Mouse (Mus musculus) intestine, embryonic 16.5 days (tissue): ENCODE results near the gene Lgr6. TPM values are rescaled to one million over a fixed set of nuclear protein-coding genes. Genes with fewer than 3 reads are reported as not detected.

ENCODE experiments used
- ATAC-seq: fragments of 200-750 bp; cut with Nextera tagmentation; 2 replicates; pipeline ENCODE4 v1.8.0; 2017; ENCODE audit warnings: moderate TSS enrichment, moderate library complexity
- H3K27ac ChIP-seq: fragments of 300-500 bp; sonication (generic); 2 replicates; pipeline ENCODE4 v1.5.1; 2014; ENCODE audit warnings: mild to moderate bottlenecking, low read length
- H3K27me3 ChIP-seq: fragments of 300-500 bp; sonication (generic); replicated peaks from 2 replicates; pipeline ENCODE4 v1.6.1; 2014; ENCODE audit warnings: low read length, control low read depth, mixed read lengths; ENCODE audit not compliant: control insufficient read depth, insufficient read depth
- H3K36me3 ChIP-seq: fragments of 300-500 bp; sonication (generic); 2 replicates; pipeline ENCODE4 v1.6.1; 2014; ENCODE audit warnings: low read length, control low read depth; ENCODE audit not compliant: control insufficient read depth, insufficient read depth
- H3K4me1 ChIP-seq: fragments of 300-500 bp; sonication (generic); 2 replicates; pipeline ENCODE4 v1.6.1; 2014; ENCODE audit warnings: low read length, control low read depth, mixed read lengths; ENCODE audit not compliant: control insufficient read depth, insufficient read depth
- H3K4me2 ChIP-seq: fragments of 300-500 bp; sonication (generic); 2 replicates; pipeline ENCODE4 v1.6.1; 2014; ENCODE audit warnings: low read depth, low read length, control low read depth
- H3K4me3 ChIP-seq: fragments of 300-500 bp; sonication (generic); 2 replicates; pipeline ENCODE4 v1.5.1; 2014; ENCODE audit warnings: mild to moderate bottlenecking, low read length
- H3K9ac ChIP-seq: fragments of 300-500 bp; sonication (generic); 2 replicates; pipeline ENCODE4 v1.6.1; 2014; ENCODE audit warnings: low read depth, low read length
- H3K9me3 ChIP-seq: fragments of 300-500 bp; sonication (generic); 2 replicates; pipeline ENCODE4 v1.6.1; 2016; ENCODE audit warnings: low read length, control low read depth; ENCODE audit not compliant: control insufficient read depth
- WGBS: fragments of 180-500 bp; shearing (Covaris S2); extraction: QIAGEN DNeasy Blood & Tissue Kit; methylation state at CpG from one replicate; pipeline ENCODE4 v1.1.7; 2014; 5-methylcytosine and 5-hydroxymethylcytosine counted together
- polyA plus RNA-seq: library from polyadenylated mRNA; unstranded; fragments of >200 nt; fragmentation: Nextera tagmentation; extraction: Ambion mirVana; gene quantifications from 2 replicates; pipeline ENCODE4 v1.2.1, GENCODE M21; 2015

The Lgr6 gene
- polyA plus RNA-seq, 1 experiment from 2014 or later = 0.43 TPM

DNA sequence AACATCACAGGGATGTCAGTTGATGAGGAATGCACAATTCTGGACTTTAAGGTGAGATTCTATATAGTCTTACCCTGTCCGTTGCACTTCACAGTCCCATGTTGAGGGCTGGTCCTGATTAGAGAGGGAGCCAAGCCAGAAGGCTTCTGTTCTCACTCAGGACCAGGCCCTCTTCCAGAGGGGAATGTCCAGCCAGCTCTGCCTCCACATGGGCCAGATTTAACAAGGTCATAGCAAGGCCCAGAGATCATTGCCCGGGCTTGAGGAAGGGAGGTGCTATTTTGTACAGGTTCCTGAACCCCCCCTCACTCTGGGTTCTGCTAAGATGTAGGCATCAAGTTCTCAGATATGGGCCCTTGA, 87.4 kb downstream of the Lgr6 start:
- H3K27ac ChIP-seq = no peak overlapping the region
- H3K9ac ChIP-seq = no peak overlapping the region
- H3K4me3 ChIP-seq = no peak overlapping the region
- H3K36me3 ChIP-seq = no peaks in the 10 kb centered on the region
- H3K4me1 ChIP-seq = peaks cover 15% of the 10 kb centered on the region
- no peak overlapping the region for H3K4me2 ChIP-seq
- H3K27me3 ChIP-seq = no peaks in the 10 kb centered on the region
- WGBS = 86% methylated on average over 2 of the region's 2 CpGs
- no peak for ATAC-seq
- no peaks in the 10 kb centered on the region for H3K9me3 ChIP-seq

GRCm38 (mm10) chr1:135016907-135017655, 88.0 kb downstream of the Lgr6 start:
- no peaks in the 10 kb centered on the region for H3K9me3 ChIP-seq
- no peak overlapping the region for H3K27ac ChIP-seq
- no peak overlapping the region for H3K4me2 ChIP-seq
- peaks cover 15% of the 10 kb centered on the region for H3K4me1 ChIP-seq
- ATAC-seq = no peak
- H3K36me3 ChIP-seq = no peaks in the 10 kb centered on the region
- 73% methylated on average over 10 of the region's 10 CpGs for WGBS
- H3K4me3 ChIP-seq = no peak overlapping the region
- H3K27me3 ChIP-seq = no peaks in the 10 kb centered on the region
- no peak overlapping the region for H3K9ac ChIP-seq

DNA sequence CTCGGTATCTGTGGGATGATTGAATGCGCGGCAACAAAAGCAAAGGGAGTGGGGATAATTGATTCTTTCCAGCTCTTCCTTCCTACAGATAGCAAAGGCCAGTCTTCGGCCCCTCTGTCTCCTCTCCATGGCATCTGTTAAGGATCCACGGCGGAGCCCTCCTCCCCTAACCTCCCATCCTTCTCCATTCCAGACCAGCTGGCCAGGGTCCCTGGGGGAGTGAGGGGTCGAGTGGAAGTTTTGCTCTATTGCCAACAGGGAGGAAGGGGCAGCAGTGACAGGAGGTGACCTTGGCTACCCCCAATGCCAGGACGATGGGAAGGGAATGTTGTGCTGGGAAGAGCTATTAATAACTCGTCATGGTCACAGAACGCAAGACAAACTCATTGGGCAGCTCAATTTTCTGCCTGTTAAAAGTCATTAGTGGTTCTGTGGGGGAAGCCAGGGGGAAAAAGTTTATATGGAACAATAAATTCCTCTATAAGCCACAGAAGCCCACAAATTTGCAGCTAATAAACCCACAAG, 90.1 kb downstream of the Lgr6 start:
- 50% methylated on average over 10 of the region's 10 CpGs for WGBS
- Histone ChIP-seq H3K9me3 (no peaks in the 10 kb centered on the region), H3K27me3 (no peaks in the 10 kb centered on the region), H3K4me1 (no peaks in the 10 kb centered on the region; the same call in 1 of the 2 replicates), H3K36me3 (no peaks in the 10 kb centered on the region), H3K27ac (no peak overlapping the region), H3K9ac (no peak overlapping the region), H3K4me2 (no peak overlapping the region), H3K4me3 (no peak overlapping the region)
- no peak for ATAC-seq

- no peak for ATAC-seq
- H3K4me2 ChIP-seq = no peak overlapping the region
- H3K36me3 ChIP-seq = no peaks in the 10 kb centered on the region
- WGBS = 80% methylated on average over 9 of the region's 9 CpGs
- no peak overlapping the region for H3K27ac ChIP-seq
- no peak overlapping the region for H3K4me3 ChIP-seq
- no peaks in the 10 kb centered on the region for H3K4me1 ChIP-seq
- H3K27me3 ChIP-seq = no peaks in the 10 kb centered on the region
- no peaks in the 10 kb centered on the region for H3K9me3 ChIP-seq
- no peak overlapping the region for H3K9ac ChIP-seq
Observed at GRCm38 (mm10) chr1:135012472-135012871, 92.6 kb downstream of the Lgr6 start.

GRCm38 (mm10) chr1:135011912-135012311, 93.2 kb downstream of the Lgr6 start:
- no peaks in the 10 kb centered on the region for H3K4me1 ChIP-seq
- no peak for ATAC-seq
- no peaks in the 10 kb centered on the region for H3K9me3 ChIP-seq
- no peak overlapping the region for H3K4me3 ChIP-seq
- no peaks in the 10 kb centered on the region for H3K27me3 ChIP-seq
- H3K9ac ChIP-seq = no peak overlapping the region
- H3K36me3 ChIP-seq = no peaks in the 10 kb centered on the region
- WGBS = 91% methylated on average over 5 of the region's 5 CpGs
- H3K4me2 ChIP-seq = no peak overlapping the region
- H3K27ac ChIP-seq = no peak overlapping the region

GRCm38 (mm10) chr1:135009833-135010232, 95.2 kb downstream of the Lgr6 start:
- Histone ChIP-seq H3K4me2 (no peak overlapping the region), H3K9me3 (no peaks in the 10 kb centered on the region), H3K4me3 (no peak overlapping the region), H3K27ac (no peak overlapping the region), H3K9ac (no peak overlapping the region), H3K4me1 (no peaks in the 10 kb centered on the region), H3K27me3 (no peaks in the 10 kb centered on the region), H3K36me3 (no peaks in the 10 kb centered on the region)
- WGBS = 77% methylated on average over 3 of the region's 3 CpGs
- no peak for ATAC-seq

DNA sequence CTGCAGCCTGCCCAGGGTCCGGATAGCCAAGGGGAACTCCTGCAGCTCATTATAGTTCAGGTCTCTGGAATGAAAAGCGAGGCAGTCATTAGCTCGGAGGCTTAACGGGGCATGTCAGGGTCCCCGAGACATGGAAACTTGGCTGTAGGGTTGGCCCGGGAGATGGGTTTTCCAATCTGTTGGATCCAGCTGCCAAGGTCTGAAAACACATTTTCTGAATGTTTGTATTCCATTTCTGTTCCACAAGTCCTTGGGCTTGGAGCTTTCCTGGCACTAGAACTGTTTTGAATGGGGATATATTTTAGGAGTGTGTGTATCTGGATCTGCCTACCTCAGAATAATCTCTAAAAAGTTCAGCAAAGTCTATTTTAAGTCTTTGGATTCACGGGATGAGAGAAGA, 99.4 kb downstream of the Lgr6 start:
- Histone ChIP-seq H3K4me2 (no peak overlapping the region), H3K9ac (no peak overlapping the region), H3K4me3 (no peak overlapping the region), H3K9me3 (no peaks in the 10 kb centered on the region), H3K36me3 (no peaks in the 10 kb centered on the region), H3K4me1 (no peaks in the 10 kb centered on the region), H3K27me3 (no peaks in the 10 kb centered on the region), H3K27ac (no peak overlapping the region)
- 68% methylated on average over 7 of the region's 7 CpGs for WGBS
- no peak for ATAC-seq

DNA sequence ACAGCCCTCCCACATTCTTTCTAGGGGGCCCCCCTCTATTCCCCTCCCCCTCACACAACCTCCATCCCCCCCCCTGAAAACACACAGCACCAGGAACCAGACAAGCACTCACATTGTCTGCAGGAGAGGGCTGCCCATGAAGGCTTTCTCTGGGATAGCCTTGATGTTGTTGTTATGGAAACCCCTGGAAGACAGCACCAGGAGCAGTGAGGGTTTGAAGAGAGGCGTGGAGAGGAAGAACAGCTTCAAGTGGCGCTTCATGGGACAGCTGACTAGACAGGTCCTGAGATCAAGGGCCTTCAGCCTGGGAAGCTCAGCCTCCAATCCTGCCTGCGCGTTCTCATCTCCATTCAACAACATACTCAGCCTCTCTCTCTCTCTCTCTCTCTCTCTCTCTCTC, 101.7 kb downstream of the Lgr6 start:
- Histone ChIP-seq H3K27me3 (no peaks in the 10 kb centered on the region), H3K36me3 (no peaks in the 10 kb centered on the region), H3K9me3 (no peaks in the 10 kb centered on the region), H3K4me2 (no peak overlapping the region), H3K4me1 (no peaks in the 10 kb centered on the region), H3K4me3 (no peak overlapping the region), H3K9ac (no peak overlapping the region), H3K27ac (no peak overlapping the region)
- no peak for ATAC-seq
- WGBS = 48% methylated on average over 4 of the region's 4 CpGs

DNA sequence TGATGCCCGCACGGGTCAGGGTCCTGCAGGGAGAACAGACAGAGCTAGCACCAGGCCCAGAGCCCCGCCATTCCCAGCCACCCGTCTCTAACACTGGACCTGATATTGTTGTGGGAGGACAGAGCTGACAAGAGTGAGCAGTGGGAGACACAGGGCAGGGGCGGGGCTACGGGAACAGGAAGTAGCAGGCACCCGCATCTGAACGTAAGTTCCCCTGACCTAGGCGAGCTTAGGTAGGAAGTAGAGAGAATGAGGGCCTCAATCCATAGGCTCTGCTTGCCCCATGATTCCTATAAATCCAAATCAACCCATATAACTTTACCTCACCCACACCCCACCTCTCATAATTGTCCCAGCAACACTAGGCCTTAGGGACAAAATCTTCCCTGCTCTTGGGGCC, 104.5 kb downstream of the Lgr6 start:
- Histone ChIP-seq H3K27ac (no peak overlapping the region), H3K4me1 (no peaks in the 10 kb centered on the region), H3K4me3 (no peak overlapping the region), H3K36me3 (no peaks in the 10 kb centered on the region), H3K9me3 (no peaks in the 10 kb centered on the region), H3K27me3 (no peaks in the 10 kb centered on the region), H3K4me2 (no peak overlapping the region), H3K9ac (no peak overlapping the region)
- 77% methylated on average over 9 of the region's 9 CpGs for WGBS
- no peak for ATAC-seq

GRCm38 (mm10) chr1:134998231-134998630, 106.8 kb downstream of the Lgr6 start:
- ATAC-seq = no peak
- no peak overlapping the region for H3K4me2 ChIP-seq
- H3K4me3 ChIP-seq = no peak overlapping the region
- H3K9me3 ChIP-seq = no peaks in the 10 kb centered on the region
- no peak overlapping the region for H3K27ac ChIP-seq
- no peak overlapping the region for H3K9ac ChIP-seq
- WGBS = 77% methylated on average over 8 of the region's 8 CpGs
- H3K36me3 ChIP-seq = no peaks in the 10 kb centered on the region
- H3K4me1 ChIP-seq = no peaks in the 10 kb centered on the region
- H3K27me3 ChIP-seq = no peaks in the 10 kb centered on the region
